Mouse (Mus musculus) E14TG2a.4 (cell line): ENCODE measurements around the gene Tctn1.

Source experiments
- CTCF ChIP-seq: conservative IDR thresholded peaks from 2 replicates; pipeline ENCODE4 v1.5.1; 2014; ENCODE audit warnings: low read length
- NANOG ChIP-seq: IDR thresholded peaks from 2 replicates; pipeline ENCODE4 v1.6.1; 2014; ENCODE audit warnings: borderline replicate concordance, low read length, mixed read lengths
- POU5F1 ChIP-seq: IDR thresholded peaks from 2 replicates; pipeline ENCODE4 v1.6.1; 2014; ENCODE audit warnings: low read length, borderline replicate concordance

- TF ChIP-seq CTCF (no peak), NANOG (no peak), POU5F1 (no peak)
These were observed 16.7 kb upstream of the Tctn1 start for GRCm38 (mm10) chr5:122280827-122281462.
